Mouse (Mus musculus) testis, postnatal 14 days (tissue): ENCODE results near the gene Gm5868.
"Not testable (repeated sequence)": the region's sequence is repeated elsewhere in the genome, so short reads cannot be mapped to it uniquely, and the experiment has no call there.

Source experiments
- DNase-seq: peaks from one replicate; pipeline ENCODE4 v3.0.0; 2021; ENCODE audit warnings: low spot score

The Gm5868 gene

GRCm38 (mm10) chr5:72587192-72587681 is at the start of gene Gm5868:
TSS of gene Gm5868 (minus strand) at chr5:72587551.
- no peak for DNase-seq

GRCm38 (mm10) chr5:72636576-72636975 is 49.2 kb upstream of the Gm5868 start:
- DNase-seq: no peak

DNA sequence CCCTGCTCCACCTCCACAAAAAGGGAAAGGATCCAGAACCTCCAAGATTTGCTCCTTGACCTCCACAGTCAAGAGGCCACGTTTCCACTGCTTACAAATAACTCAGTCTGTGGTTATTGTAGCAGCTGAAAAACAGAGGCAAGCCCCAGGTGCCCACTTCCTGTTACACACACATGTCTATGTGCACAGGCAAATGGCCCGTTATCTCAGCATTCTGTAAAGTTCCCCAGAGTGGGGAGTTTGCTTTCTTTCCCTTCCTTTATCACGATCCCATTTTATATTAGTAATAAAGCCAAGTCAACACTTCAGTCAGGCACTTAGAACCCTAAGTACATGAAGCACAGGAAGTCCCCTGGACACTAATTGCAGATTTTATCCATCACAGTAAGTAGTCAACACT is 48.8 kb upstream of the Gm5868 start:
- DNase-seq: no peak

GRCm38 (mm10) chr5:72634791-72635271 is 47.5 kb upstream of the Gm5868 start:
- no peak for DNase-seq

DNA sequence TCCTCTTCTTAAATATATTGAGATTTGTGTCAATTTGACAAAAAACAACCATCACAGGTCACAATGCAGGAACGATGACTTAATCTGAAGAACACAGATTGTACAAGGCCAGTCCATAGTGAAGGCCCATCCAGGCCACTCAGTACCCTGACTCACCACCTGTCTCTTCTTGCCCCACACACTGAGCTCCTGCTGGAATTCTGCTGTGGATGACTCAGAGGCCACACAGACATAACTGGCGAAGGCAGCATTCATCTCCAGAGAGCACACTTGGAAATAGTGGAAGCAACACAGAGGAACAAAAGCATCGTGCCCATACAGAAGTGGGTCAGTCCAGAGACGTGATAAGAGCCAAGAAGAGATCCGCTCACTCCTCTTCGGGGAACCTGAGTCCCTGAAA is 42.7 kb upstream of the Gm5868 start:
- DNase-seq: no peak

- no peak for DNase-seq
Observed at GRCm38 (mm10) chr5:72621022-72621421, 33.7 kb upstream of the Gm5868 start.

- no peak for DNase-seq
Observed at GRCm38 (mm10) chr5:72617413-72617812, 30.1 kb upstream of the Gm5868 start.

DNA sequence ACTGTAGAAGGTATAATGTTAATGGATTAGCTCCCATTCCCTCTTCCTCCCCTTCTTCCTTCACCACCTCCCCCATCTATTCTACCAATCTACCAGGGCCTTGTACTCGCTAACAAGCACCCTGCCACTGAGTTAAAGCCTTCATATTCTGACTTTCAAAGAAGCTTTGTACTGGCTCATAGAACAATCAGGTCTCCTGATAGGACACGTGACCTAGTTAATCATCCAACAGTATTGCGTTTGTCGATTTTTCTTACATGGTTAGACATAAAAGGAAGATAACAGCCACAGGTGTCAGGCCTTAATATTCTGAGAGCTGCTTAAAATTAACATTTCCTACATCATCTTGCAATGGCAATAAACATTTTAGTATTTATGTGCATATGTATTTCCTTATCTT is 15.8 kb upstream of the Gm5868 start:
- DNase-seq: no peak

DNA sequence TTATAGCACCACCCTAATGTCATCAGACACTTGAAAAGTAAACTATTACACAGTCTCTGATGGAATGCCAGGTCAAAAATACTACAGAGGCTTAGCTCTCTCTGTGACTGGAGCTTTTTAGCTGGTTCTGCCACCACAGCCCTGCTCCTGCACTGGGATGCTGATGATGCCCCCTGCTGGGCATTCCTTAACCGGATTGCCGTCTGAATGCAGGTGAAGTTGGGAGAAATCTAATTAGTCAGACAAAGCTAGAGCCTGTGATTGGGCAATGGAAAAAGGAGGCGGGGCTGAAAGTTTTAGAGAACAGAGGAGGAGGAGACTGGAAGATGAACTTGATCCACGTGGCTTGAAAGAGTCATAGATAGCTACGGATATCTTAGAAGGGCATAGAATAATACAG is 13.7 kb upstream of the Gm5868 start:
- peak; percentile 29 for DNase-seq

GRCm38 (mm10) chr5:72586667-72587191 is 622 bp downstream of the Gm5868 start:
- DNase-seq: not testable (repeated sequence)

DNA sequence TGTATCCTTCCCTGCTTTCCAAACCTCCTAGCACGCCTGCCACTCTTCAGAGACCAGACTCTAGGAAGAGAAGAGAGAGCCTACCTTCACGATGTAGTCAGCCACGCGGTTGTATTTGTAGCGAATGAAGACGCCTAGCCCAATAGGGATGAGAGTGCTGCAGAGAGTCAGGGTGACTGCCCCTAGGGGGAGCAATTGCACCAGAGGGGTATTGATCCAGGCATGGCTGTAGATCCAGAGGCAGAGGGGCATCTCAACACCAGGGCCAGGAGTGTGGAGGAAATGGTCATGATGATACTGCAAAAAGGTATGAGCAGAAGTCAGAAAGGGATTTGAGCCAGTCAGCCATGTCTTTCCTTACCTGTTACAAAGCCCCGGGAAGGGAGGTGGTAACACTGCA is 1.2 kb downstream of the Gm5868 start:
- not testable (repeated sequence) for DNase-seq

DNA sequence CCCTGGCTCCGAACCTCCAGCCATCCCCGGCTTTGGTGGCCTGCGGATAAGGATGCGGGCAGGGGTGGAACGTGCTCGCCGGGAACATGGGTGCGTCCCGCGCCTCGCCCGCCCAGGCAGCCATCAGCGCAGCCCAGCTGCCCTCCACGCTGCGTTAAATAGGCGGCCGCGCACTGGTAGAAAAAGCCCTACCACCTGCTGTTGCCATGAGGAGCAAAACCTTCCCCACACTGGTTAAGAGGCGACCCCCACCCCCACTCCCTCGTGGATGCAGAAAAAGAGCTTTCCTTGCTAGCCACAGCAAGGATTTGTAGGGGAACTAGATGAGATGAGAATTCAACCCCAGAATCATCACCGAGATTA is 6.4 kb downstream of the Gm5868 start, which contains the start of gene Zar1:
Gene Zar1, minus strand, starts transcription at position 285 of the 363 bp plus-strand sequence.
- DNase-seq: not testable (repeated sequence)

GRCm38 (mm10) chr5:72580088-72580969 is 7.0 kb downstream of the Gm5868 start:
- DNase-seq: not testable (repeated sequence)

- not testable (repeated sequence) for DNase-seq
Observed at GRCm38 (mm10) chr5:72579599-72579998, 7.8 kb downstream of the Gm5868 start.

DNA sequence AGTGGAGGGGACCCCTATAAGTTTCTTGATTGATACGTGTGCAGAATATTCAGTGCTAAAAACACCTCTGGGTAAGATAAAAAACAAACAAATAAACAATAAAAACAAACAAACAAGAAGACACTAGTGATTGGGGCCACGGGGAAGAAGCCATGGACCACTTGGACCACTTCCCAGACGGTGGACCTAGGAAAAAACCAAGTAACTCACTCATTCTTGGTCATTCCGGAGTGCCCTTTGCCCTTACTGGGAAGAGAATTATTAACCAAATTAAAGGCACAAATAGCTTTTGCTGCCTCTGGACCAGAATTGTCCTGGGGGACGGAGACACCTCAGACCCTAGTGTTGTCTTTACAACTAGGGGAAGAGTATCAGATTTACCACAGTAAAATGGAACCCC is 21.7 kb downstream of the Gm5868 start:
- no peak for DNase-seq

- not testable (repeated sequence) for DNase-seq
Observed at GRCm38 (mm10) chr5:72563183-72563582, 24.2 kb downstream of the Gm5868 start.

GRCm38 (mm10) chr5:72560976-72561628 is 26.2 kb downstream of the Gm5868 start:
- DNase-seq: no peak

DNA sequence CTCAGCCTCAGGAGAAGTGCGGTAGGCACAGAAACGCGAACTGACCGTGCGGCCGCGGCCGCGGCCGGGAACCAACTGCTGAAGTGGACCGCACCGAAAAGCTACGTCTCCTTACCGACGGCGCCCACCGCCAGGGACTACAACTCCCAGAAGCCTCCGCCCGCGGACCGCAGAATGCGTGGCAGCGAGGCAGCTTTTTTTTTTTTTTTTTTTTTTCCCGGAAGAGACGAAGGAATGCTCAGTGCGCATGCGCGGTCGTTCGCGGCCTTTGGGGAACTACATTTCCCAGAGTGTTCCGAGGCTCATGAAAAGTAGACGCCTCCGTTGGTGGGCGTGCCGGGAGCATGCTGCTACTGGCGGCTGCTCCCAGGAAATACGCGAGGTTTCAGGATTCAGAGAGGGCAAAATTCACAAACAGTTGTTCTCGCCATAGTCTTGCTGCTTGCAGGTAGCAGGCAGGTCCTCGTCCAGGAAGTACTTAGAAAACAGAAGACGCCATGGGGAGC is 27.8 kb downstream of the Gm5868 start, which contains the start of gene Nfxl1:
Gene Nfxl1, minus strand, starts transcription at position 141 of the 506 bp plus-strand sequence.
- peak; percentile 97 for DNase-seq

GRCm38 (mm10) chr5:72558716-72559526 is 28.4 kb downstream of the Gm5868 start:
- DNase-seq: peak; percentile 79

GRCm38 (mm10) chr5:72556245-72556644 is 31.1 kb downstream of the Gm5868 start:
- DNase-seq: no peak

GRCm38 (mm10) chr5:72551209-72551608 is 36.1 kb downstream of the Gm5868 start:
- DNase-seq: no peak
